Mouse (Mus musculus): ENCODE measurements at regions not wholly inside any gene's neighbourhood (a gene's known extent, or its start where the extent isn't known, plus 50 kb on each side); places are given as distances from the start of the nearest gene placed in this dataset.

DNA sequence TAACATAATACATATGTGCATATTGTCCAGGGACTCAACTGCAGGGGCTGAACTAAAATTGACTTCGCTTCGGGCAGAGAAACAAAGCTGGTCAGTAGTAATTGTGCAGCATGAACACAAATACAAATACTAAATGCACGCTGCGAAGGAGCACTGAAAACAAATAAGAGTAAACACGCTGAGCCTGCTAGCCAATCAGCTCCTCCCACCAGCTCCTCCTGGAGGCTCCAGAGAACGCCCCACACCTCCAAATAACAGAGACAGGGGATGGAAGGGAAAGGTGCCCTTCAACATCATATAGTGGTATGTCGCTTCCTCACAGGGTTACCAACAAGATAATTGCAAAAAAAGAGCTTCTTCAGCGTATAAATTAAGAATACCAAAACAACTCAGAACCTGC lies 159.6 kb downstream of the Gm11361 start:
- DNase-seq (ENCODE audit: extremely low spot score, low spot score) = no peak

- peak; percentile 65 for DNase-seq (ENCODE audit: extremely low spot score, low spot score)
Observed at GRCm38 (mm10) chr13:28416231-28416630, 158.9 kb downstream of the Gm11361 start.

- no peak for DNase-seq (ENCODE audit: extremely low spot score, low spot score)
Observed at GRCm38 (mm10) chr13:28415769-28416168, 158.4 kb downstream of the Gm11361 start.

DNA sequence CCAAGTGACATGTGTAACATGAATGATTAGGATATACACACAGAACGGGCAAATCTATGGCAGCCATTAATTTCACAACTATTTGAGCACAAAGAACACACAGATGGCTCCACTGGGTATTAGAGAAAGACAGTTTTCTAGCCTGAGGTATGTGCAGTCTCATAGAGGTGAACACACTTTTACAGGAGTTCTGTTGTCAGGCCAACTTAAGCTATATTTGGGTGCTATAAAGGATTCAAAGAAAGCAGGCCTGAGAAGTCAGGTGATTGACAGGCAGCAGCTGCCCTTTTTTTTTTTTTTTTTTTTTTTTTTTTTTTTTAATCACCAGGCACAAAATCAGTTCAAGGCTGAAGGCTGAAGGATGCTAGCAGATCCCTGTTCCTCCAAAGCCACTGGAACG lies 153.0 kb downstream of the Gm11361 start:
- DNase-seq (ENCODE audit: extremely low spot score, low spot score) = no peak

DNA sequence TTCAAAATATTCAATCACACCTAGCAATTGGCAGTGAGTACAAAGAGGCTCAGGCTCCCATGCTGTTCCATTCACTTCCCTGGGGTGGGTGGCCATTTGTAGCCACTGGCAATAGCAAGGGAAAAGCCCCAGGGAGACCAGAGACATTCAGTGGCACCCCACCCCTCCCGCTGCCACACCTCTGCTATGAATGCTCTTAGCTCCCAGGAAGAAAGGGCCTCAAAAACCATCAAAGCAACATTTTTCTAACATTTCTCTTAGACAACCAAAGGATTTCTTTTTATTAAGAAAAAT lies 152.2 kb downstream of the Gm11361 start:
- DNase-seq (ENCODE audit: extremely low spot score, low spot score) = no peak

- DNase-seq (ENCODE audit: extremely low spot score, low spot score) = no peak
Observed at GRCm38 (mm10) chr13:28408868-28409608, 151.7 kb downstream of the Gm11361 start.

DNA sequence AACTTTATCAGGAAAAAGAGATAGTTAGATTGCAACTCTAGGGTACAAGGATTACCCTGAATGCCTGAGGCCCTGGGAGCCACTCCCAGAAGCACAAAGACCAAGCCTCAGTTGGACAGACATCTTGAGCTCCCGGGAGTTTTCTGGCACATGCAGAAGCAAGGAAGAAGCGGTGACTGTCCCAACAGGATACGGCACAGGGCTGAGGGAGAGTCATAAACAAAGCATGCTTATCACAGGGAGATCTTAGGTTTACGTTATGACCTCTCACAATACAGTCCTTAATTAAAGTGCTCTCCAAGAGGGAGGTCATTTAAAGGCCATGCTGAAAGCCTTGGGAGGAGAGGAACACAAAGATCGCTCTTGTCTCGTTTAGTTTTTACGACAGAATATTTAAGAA lies 143.1 kb downstream of the Gm11361 start:
- DNase-seq (ENCODE audit: extremely low spot score, low spot score) = no peak

Data from neural tube, embryonic 10.5 days (tissue).